Mouse (Mus musculus): ENCODE results near the gene Lypd3. TPM values are rescaled to one million over a fixed set of nuclear protein-coding genes. Genes with fewer than 3 reads are reported as not detected.

Lypd3 gene
- polyA plus RNA-seq, 1 experiment from 2014 or later = 2.0 TPM

DNA sequence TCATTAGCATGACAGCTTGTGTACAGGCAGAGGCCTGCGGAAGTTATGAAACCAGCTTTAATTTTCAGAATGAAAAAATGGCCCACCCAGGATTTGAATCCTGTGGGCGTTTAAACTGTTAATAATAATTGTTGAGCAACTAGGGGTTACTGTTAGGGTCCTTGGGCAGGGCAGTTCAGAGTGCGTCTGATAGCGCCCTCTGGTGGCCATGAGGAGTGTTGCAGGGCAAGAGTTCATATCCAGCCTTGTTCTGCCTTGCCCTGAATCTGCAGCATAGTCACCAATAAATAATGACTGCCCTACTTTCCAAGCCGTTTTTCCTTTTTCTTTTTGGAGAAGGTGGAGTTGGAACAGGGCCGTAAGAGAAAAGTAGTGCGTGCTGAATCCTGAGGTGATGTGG lies 17.3 kb downstream of the Lypd3 start:
- WGBS = 28% methylated on average over 7 of the region's 7 CpGs

DNA sequence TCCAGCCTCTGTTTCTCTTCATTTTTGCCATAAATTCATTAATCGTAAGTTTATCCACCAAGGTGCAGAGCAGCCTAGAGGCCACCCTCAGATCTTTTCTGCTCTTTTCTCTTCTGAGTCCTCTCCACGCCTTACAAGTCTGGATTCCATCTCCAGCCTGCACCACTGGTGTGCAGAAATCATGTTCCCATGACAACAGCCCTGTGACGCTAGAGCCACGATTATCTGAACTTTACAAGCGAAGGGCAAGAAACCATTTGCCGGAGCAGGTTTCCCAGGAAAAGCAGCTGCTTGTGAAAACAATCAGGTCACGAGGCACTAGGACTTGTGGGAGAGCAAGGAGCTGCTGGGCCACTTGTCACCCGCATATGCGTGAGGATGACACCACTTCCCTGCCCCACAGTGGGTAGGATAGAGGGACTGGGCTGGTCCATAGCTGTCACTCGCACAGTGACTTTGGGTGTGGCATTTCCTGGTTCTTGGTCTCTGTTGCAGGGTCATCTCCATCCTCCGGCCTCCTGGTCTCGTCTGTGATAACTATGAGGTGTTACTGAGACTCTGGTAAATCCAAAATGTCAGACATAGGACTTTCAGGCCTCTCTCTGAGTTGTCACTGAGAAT lies 23.5 kb downstream of the Lypd3 start:
- no peaks in the 10 kb centered on the region for H3K27me3 ChIP-seq (ENCODE audit: control insufficient read depth, insufficient read depth, low read length)
- no peak overlapping the region for H3K4me2 ChIP-seq (ENCODE audit: low read depth, low read length)
- H3K36me3 ChIP-seq (replicated peaks; ENCODE audit: control insufficient read depth, insufficient read depth, low read depth, low read length) = no peaks in the 10 kb centered on the region
- H3K9me3 ChIP-seq (replicated peaks; ENCODE audit: control insufficient read depth, low read length) = no peaks in the 10 kb centered on the region
- no peak overlapping the region for H3K4me3 ChIP-seq (ENCODE audit: low read depth, low read length)
- H3K27ac ChIP-seq (replicated peaks; ENCODE audit: low read depth, low read length) = no peak overlapping the region
- 75% methylated on average over 12 of the region's 12 CpGs for WGBS
- no peak overlapping the region for H3K9ac ChIP-seq (replicated peaks; ENCODE audit: low read length)
- no peaks in the 10 kb centered on the region for H3K4me1 ChIP-seq (ENCODE audit: control insufficient read depth, insufficient read depth, low read length)
- ATAC-seq (replicated peaks; ENCODE audit: insufficient number of reproducible peaks, low FRiP score, low TSS enrichment, low read depth) = no peak
- DNase-seq (ENCODE audit: low spot score) = no peak

More for the DNA sequence above, 17.3 kb downstream of the Lypd3 start:
- ATAC-seq (replicated peaks; ENCODE audit: insufficient number of reproducible peaks, low FRiP score, low TSS enrichment, low read depth) = no peak
- peak; percentile 73 for DNase-seq (ENCODE audit: low spot score)
- Histone ChIP-seq H3K4me2 (ENCODE audit: low read depth, low read length) (no peak overlapping the region), H3K9me3 (replicated peaks; ENCODE audit: control insufficient read depth, low read length) (no peaks in the 10 kb centered on the region), H3K4me1 (ENCODE audit: control insufficient read depth, insufficient read depth, low read length) (no peaks in the 10 kb centered on the region), H3K9ac (replicated peaks; ENCODE audit: low read length) (no peak overlapping the region), H3K4me3 (ENCODE audit: low read depth, low read length) (no peak overlapping the region), H3K27me3 (ENCODE audit: control insufficient read depth, insufficient read depth, low read length) (no peaks in the 10 kb centered on the region), H3K36me3 (replicated peaks; ENCODE audit: control insufficient read depth, insufficient read depth, low read depth, low read length) (no peaks in the 10 kb centered on the region), H3K27ac (replicated peaks; ENCODE audit: low read depth, low read length) (no peak overlapping the region)

DNA sequence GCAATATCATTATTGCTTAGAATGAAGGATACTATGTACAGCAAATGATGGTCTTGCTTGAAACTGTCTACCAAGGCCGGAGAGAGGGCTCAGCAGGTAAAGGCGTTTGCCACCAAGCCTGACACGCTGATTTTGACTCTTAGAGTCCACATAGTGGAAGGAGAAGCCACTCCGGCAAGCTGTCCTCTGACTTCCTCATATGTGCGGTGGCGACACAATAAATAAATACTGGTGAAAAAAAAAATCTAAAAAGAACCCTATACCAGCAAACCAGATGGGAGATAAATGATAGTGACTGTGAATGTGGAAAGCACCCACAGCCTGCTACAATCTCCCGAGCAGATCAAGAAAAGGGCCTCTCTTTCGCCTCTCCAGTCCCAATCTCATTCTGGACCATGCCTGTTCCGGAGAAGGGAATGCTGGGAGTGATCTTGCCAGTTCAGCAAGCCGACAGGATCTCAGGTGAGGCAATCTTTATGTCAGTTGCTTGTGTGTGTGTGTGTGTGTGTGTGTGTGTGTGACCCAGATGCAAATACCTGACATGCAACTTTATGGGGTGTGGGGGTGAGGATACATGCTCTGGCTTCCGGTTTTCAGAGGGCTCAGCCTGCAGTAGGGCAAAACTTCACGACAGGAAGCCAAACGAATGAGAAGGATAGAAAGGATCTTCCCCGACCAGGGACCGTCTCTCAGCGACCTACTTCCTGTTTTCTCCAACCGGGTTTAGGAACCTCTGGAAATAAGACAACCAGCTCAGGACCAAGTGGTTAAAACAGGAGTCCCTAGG lies 25.0 kb downstream of the Lypd3 start:
- Histone ChIP-seq H3K4me2 (ENCODE audit: low read depth, low read length) (no peak overlapping the region), H3K4me3 (ENCODE audit: low read depth, low read length) (no peak overlapping the region), H3K9ac (replicated peaks; ENCODE audit: low read length) (no peak overlapping the region), H3K27me3 (ENCODE audit: control insufficient read depth, insufficient read depth, low read length) (no peaks in the 10 kb centered on the region), H3K36me3 (replicated peaks; ENCODE audit: control insufficient read depth, insufficient read depth, low read depth, low read length) (no peaks in the 10 kb centered on the region), H3K4me1 (ENCODE audit: control insufficient read depth, insufficient read depth, low read length) (no peaks in the 10 kb centered on the region), H3K9me3 (replicated peaks; ENCODE audit: control insufficient read depth, low read length) (no peaks in the 10 kb centered on the region), H3K27ac (replicated peaks; ENCODE audit: low read depth, low read length) (no peak overlapping the region)
- DNase-seq (ENCODE audit: low spot score) (no peak), ATAC-seq (replicated peaks; ENCODE audit: insufficient number of reproducible peaks, low FRiP score, low TSS enrichment, low read depth) (no peak)
- WGBS = 67% methylated on average over 17 of the region's 17 CpGs

DNA sequence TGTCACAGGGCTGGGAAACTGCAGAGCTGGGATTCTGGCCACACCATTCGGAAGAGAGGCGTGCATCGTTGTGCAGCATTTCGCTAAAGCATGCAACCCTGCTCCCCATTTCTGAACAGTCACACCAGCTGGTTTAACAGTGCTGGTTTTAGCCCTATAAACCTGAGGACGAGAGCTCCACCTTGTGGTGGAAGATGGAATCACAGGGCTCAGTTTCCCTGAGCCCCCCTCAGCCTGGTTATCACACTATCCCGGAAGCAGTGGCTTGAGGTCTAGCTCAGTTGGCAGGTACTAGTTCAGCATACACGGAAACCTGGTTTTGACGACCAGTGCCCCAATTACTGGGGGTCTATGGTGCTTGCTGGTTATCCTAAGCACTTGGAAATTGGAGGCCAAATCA lies 26.2 kb downstream of the Lypd3 start:
- no peak overlapping the region for H3K4me3 ChIP-seq (ENCODE audit: low read depth, low read length)
- 24% methylated on average over 8 of the region's 8 CpGs for WGBS
- no peak overlapping the region for H3K27ac ChIP-seq (replicated peaks; ENCODE audit: low read depth, low read length)
- no peaks in the 10 kb centered on the region for H3K36me3 ChIP-seq (replicated peaks; ENCODE audit: control insufficient read depth, insufficient read depth, low read depth, low read length)
- no peaks in the 10 kb centered on the region for H3K4me1 ChIP-seq (ENCODE audit: control insufficient read depth, insufficient read depth, low read length)
- no peak overlapping the region for H3K9ac ChIP-seq (replicated peaks; ENCODE audit: low read length)
- ATAC-seq (replicated peaks; ENCODE audit: insufficient number of reproducible peaks, low FRiP score, low TSS enrichment, low read depth) = 0 out of 2 replicates have a peak, but pooled peaks have one; percentile 34
- H3K9me3 ChIP-seq (replicated peaks; ENCODE audit: control insufficient read depth, low read length) = no peaks in the 10 kb centered on the region
- no peak overlapping the region for H3K4me2 ChIP-seq (ENCODE audit: low read depth, low read length)
- peak; percentile 89 for DNase-seq (ENCODE audit: low spot score)
- no peaks in the 10 kb centered on the region for H3K27me3 ChIP-seq (ENCODE audit: control insufficient read depth, insufficient read depth, low read length)

DNA sequence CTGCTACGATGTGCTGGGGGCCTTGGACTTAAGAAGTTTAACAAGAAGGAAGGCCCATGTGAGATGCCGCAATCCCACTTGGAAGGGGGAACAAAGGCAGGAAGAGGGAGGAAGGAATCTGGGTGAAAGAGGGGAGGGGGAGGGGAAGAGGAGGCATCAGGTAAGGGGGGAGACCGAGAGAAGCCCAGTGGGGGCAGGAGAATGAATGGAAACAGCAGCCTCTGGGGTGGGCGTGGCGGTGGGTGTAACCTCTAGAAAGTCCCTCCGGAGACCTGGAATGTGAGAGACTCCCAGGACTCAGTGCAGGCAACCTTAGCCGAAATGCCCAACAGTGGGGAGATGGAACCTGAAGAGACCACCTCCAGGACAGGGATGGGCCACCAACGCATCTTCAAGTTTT lies 28.0 kb downstream of the Lypd3 start:
- Histone ChIP-seq H3K27me3 (ENCODE audit: control insufficient read depth, insufficient read depth, low read length) (no peaks in the 10 kb centered on the region), H3K9ac (replicated peaks; ENCODE audit: low read length) (no peak overlapping the region), H3K4me2 (ENCODE audit: low read depth, low read length) (no peak overlapping the region), H3K27ac (replicated peaks; ENCODE audit: low read depth, low read length) (no peak overlapping the region), H3K36me3 (replicated peaks; ENCODE audit: control insufficient read depth, insufficient read depth, low read depth, low read length) (no peaks in the 10 kb centered on the region), H3K4me3 (ENCODE audit: low read depth, low read length) (no peak overlapping the region), H3K9me3 (replicated peaks; ENCODE audit: control insufficient read depth, low read length) (no peaks in the 10 kb centered on the region), H3K4me1 (ENCODE audit: control insufficient read depth, insufficient read depth, low read length) (no peaks in the 10 kb centered on the region)
- 37% methylated on average over 8 of the region's 8 CpGs for WGBS
- ATAC-seq (replicated peaks; ENCODE audit: insufficient number of reproducible peaks, low FRiP score, low TSS enrichment, low read depth) (no peak), DNase-seq (ENCODE audit: low spot score) (no peak)

DNA sequence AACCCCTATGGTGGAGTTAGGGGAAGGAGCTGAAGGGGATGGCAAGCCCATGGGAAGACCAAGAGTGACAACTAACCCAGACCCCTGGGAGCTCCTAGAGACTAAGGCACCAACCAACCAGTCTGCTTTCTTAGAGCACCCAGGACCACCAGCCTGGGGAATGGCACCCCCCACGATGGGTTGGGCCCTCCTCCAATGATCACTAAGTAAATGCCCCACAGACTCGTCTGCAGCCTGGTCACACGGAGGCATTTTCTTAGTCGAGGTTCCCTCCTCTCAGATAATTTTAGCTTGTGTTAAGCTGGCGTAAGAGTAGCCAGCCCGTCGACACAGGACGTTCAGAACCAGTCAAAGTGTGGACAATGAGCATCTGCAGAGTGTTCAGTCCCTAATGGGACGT lies 28.6 kb downstream of the Lypd3 start:
- no peaks in the 10 kb centered on the region for H3K36me3 ChIP-seq (replicated peaks; ENCODE audit: control insufficient read depth, insufficient read depth, low read depth, low read length)
- H3K4me3 ChIP-seq (ENCODE audit: low read depth, low read length) = no peak overlapping the region
- H3K4me2 ChIP-seq (ENCODE audit: low read depth, low read length) = no peak overlapping the region
- no peaks in the 10 kb centered on the region for H3K9me3 ChIP-seq (replicated peaks; ENCODE audit: control insufficient read depth, low read length)
- H3K27me3 ChIP-seq (ENCODE audit: control insufficient read depth, insufficient read depth, low read length) = no peaks in the 10 kb centered on the region
- H3K27ac ChIP-seq (replicated peaks; ENCODE audit: low read depth, low read length) = no peak overlapping the region
- no peak for ATAC-seq (replicated peaks; ENCODE audit: insufficient number of reproducible peaks, low FRiP score, low TSS enrichment, low read depth)
- H3K4me1 ChIP-seq (ENCODE audit: control insufficient read depth, insufficient read depth, low read length) = no peaks in the 10 kb centered on the region
- WGBS = 77% methylated on average over 9 of the region's 9 CpGs
- no peak overlapping the region for H3K9ac ChIP-seq (replicated peaks; ENCODE audit: low read length)
- DNase-seq (ENCODE audit: low spot score) = no peak

DNA sequence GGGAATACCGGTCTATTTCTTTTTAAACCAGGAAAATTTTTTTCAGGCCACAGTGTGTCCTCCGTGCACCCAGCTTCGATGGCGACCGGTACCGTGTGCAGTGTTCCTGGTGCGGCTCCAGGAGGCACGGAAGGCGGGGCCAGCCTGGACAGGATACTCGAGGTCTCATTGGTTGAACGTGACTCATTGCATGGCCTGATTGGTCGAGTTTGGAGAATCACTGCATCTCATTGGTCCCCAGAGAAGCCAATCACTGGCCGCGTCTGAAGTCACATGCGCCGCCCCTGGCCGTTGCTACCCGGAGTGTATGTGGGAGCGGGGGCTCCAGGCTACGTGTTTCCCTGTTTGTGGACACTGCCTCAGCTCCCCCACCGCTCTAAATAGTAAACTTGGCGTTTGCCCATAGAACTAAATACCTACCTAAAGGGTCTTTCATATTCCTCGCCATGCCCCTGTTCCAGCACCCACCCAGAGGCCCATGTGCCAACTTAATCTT lies 35.6 kb downstream of the Lypd3 start:
- ATAC-seq (replicated peaks; ENCODE audit: insufficient number of reproducible peaks, low FRiP score, low TSS enrichment, low read depth) = no peak

DNA sequence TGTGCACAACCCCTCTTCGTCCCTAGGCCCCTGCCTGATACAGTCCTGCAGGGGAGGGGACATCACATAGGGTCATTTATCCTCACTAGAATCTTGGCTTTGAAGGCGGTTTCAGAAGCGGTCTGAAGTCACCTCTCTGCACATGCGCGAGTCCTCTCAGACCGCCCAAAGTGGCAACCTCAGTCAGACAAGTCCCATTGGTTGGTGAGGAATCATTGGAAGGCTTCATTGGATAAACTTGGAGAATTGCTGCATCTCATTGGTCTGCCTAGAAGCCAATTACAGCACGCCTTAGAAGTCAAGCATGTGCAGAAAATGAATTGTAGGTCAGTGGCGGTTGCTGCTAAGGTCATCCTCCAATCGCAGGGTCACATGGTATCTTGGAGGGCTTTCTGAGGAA lies 40.2 kb downstream of the Lypd3 start, which contains the start of gene Tex101:
TSS of gene Tex101 (minus strand) at position 101 of the 400 bp plus-strand sequence.
- H3K27ac ChIP-seq (replicated peaks; ENCODE audit: low read depth, low read length) = no peak within 1 kb of the TSS
- H3K9ac ChIP-seq (replicated peaks; ENCODE audit: low read length) = no peak within 1 kb of the TSS
- H3K9me3 ChIP-seq (replicated peaks; ENCODE audit: control insufficient read depth, low read length) = no peaks in the 10 kb centered on the region
- 90% methylated on average over 9 of the region's 9 CpGs for WGBS
- ATAC-seq (replicated peaks; ENCODE audit: insufficient number of reproducible peaks, low FRiP score, low TSS enrichment, low read depth) = no peak
- no peak within 1 kb of the TSS for H3K4me3 ChIP-seq (ENCODE audit: low read depth, low read length)
- H3K4me2 ChIP-seq (ENCODE audit: low read depth, low read length) = no peak within 1 kb of the TSS
- no peaks in the 10 kb centered on the region for H3K27me3 ChIP-seq (ENCODE audit: control insufficient read depth, insufficient read depth, low read length)
- H3K36me3 ChIP-seq (replicated peaks; ENCODE audit: control insufficient read depth, insufficient read depth, low read depth, low read length) = no peaks in the 10 kb centered on the region
- no peaks in the 10 kb centered on the region for H3K4me1 ChIP-seq (ENCODE audit: control insufficient read depth, insufficient read depth, low read length)
- no peak for DNase-seq (ENCODE audit: low spot score)

More for the DNA sequence above, 35.6 kb downstream of the Lypd3 start:
- H3K4me2 ChIP-seq (ENCODE audit: low read depth, low read length) = no peak overlapping the region
- H3K36me3 ChIP-seq (replicated peaks; ENCODE audit: control insufficient read depth, insufficient read depth, low read depth, low read length) = no peaks in the 10 kb centered on the region
- WGBS = 92% methylated on average over 23 of the region's 23 CpGs
- no peaks in the 10 kb centered on the region for H3K27me3 ChIP-seq (ENCODE audit: control insufficient read depth, insufficient read depth, low read length)
- H3K9ac ChIP-seq (replicated peaks; ENCODE audit: low read length) = no peak overlapping the region
- H3K4me3 ChIP-seq (ENCODE audit: low read depth, low read length) = no peak overlapping the region
- no peak overlapping the region for H3K27ac ChIP-seq (replicated peaks; ENCODE audit: low read depth, low read length)
- no peaks in the 10 kb centered on the region for H3K9me3 ChIP-seq (replicated peaks; ENCODE audit: control insufficient read depth, low read length)
- no peaks in the 10 kb centered on the region for H3K4me1 ChIP-seq (ENCODE audit: control insufficient read depth, insufficient read depth, low read length)
- no peak for DNase-seq (ENCODE audit: low spot score)
